Mouse (Mus musculus) spleen, adult 2 months (tissue): ENCODE results near the gene Oard1.

Experiments
- CTCF ChIP-seq: fragments of 200-500 bp; IDR thresholded peaks from 2 replicates; pipeline ENCODE4 v1.5.1; 2011; ENCODE audit warnings: mild to moderate bottlenecking, inconsistent platforms; ENCODE audit not compliant: insufficient read depth, insufficient read length, insufficient replicate concordance; ENCODE audit errors: extremely low read depth
- POLR2A ChIP-seq: fragments of 200-500 bp; IDR thresholded peaks from 2 replicates; pipeline ENCODE4 v1.6.1; 2011; ENCODE audit warnings: low read depth, low read length, inconsistent platforms

DNA sequence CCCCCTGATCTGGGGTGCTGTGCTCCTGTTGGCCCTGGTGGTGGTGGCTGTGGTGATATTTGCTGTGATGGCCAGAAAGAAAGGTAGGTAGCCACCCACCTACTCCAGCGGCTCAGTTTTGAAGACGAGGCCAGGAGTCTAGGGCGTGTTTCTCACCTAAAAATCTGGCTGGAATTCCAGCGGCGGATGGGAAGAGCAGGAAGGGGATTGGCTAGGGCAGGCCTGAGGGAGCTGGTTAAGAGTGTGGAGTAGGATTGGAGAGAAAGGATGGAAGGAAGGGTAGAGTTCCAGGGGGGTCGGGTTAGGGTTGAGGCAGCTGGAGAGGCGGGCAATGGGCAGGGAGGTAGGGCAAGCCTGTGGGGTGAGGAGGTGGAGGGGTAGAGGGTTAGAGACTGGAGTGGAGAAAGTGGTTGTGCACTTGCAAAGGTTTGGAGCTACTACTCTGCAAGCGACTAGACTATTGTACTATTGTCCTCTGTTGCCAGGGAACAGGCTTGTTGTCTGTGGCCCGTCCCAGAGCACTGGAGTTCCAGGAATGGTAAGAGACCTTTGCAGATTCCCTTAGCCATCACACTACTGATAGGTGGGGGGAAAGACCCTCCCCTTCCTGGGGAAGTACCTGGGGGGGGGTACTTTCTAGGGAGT lies 44.2 kb upstream of the Oard1 start:
- TF ChIP-seq POLR2A, result no peak
- no peak for TF ChIP-seq CTCF
